In genomic region chr12:17511019-17511418, GRCm38 (mm10) we compare ENCODE assay signal across 23 mouse cellular contexts. TPM values are rescaled to one million over a fixed set of nuclear protein-coding genes. Genes with fewer than 3 reads are reported as not detected.
DNase-seq lines count a peak whose midpoint lies in the region; ATAC-seq lines count a peak whose summit lies in the region.
"Had no signal": no experiment of that assay in that cellular context is flagged by ENCODE, and none has a peak within 500 bp of the region (broad histone marks: within the 10 kb centered on the region; RNA-seq: fewer than 3 reads in every experiment).

No protein-coding gene starts in this region.

- ATAC-seq in megakaryocyte, adult 5-6 weeks (ENCODE audit: poor library complexity, severe bottlenecking): peak; percentile 28
- ATAC-seq: inflammation-experienced regulatory T-cells, adult 6 months; liver, embryonic 12.5 days; liver, postnatal 0 days; midbrain, embryonic 13.5 days had no signal

- peak; percentile 29 for DNase-seq in 3134 (ENCODE audit: extremely low read depth, insufficient read length, low spot score)
- DNase-seq in 3T3-L1 (ENCODE audit: low read depth, low spot score): peak; percentile 59
- peak; percentile 42 to 54 for DNase-seq in CD8-positive naive resting alpha-beta T cell, adult 2 months (ENCODE audit: low read depth in 2 of 2, low spot score in 2 of 2)
- DNase-seq in layer of hippocampus, adult 11-12 months (ENCODE audit: low spot score): no peak
- no peak for DNase-seq in embryo, embryonic 11 days
- no peak for DNase-seq in kidney, adult 8-10 months
- DNase-seq: adrenal gland, adult 2 months; adrenal gland, postnatal 36 days; cerebellum, adult 18-20 months; cerebellum, postnatal 14 days; gastrocnemius, postnatal 10 days; heart, postnatal 36 days; kidney, adult 18-20 months; kidney, postnatal 36 days; layer of hippocampus, postnatal 36 days; left cerebral cortex, postnatal 4 days; liver, postnatal 0 days; lung, postnatal 36 days; thymus, postnatal 25 days had no signal

RNA-seq across cellular contexts. Expression of gene Odc1, which starts 33.6 kb away (rescaled TPM):
- 36.5 and 42.5 TPM in 2 replicates for total RNA-seq in megakaryocyte, adult 5-6 weeks (2015)
- total RNA-seq in megakaryocyte, adult 5-6 weeks (2017): 60.4 and 70.8 TPM in 2 replicates

Comparison
In these comparisons a context has a peak if more than half of its experiments do, and no peak if none do; other contexts are left out.
1. DNase-seq: peak in 3134 (single experiment), 3T3-L1 (single experiment) and CD8-positive naive resting alpha-beta T cell, adult 2 months (2 of 2); none in layer of hippocampus, adult 11-12 months (single experiment), embryo, embryonic 11 days (single experiment) and kidney, adult 8-10 months (0 of 2).